Mouse (Mus musculus) CD4-positive, CD25-positive, alpha-beta regulatory T cell, adult 2 months (primary cell): ENCODE data around the gene Als2cl.

Source experiments
- DNase-seq: peaks from one replicate; pipeline ENCODE4 v3.0.0-alpha.2; 2012; ENCODE audit warnings: low read depth, low spot score

Gene Als2cl

GRCm38 (mm10) chr9:110914631-110915236 lies 35.1 kb downstream of the Als2cl start:
- no peak for DNase-seq

GRCm38 (mm10) chr9:110915466-110915865 lies 35.8 kb downstream of the Als2cl start:
- no peak for DNase-seq

- DNase-seq: peak; percentile 45
Observed at GRCm38 (mm10) chr9:110916786-110917185, 37.1 kb downstream of the Als2cl start, which contains the start of gene Fam240a. Gene Fam240a, minus strand, starts transcription at chr9:110916861.

- no peak for DNase-seq
Observed at GRCm38 (mm10) chr9:110920665-110921419, 41.2 kb downstream of the Als2cl start.

GRCm38 (mm10) chr9:110922759-110923158 lies 43.1 kb downstream of the Als2cl start:
- DNase-seq: peak; percentile 86

- DNase-seq: no peak
Observed at GRCm38 (mm10) chr9:110931573-110931972, 51.9 kb downstream of the Als2cl start.

GRCm38 (mm10) chr9:110933850-110934437 lies 54.3 kb downstream of the Als2cl start:
- DNase-seq: no peak

GRCm38 (mm10) chr9:110935941-110936340 lies 56.3 kb downstream of the Als2cl start:
- DNase-seq: no peak

- DNase-seq: peak; percentile 65
Observed at GRCm38 (mm10) chr9:110937506-110938490, 58.1 kb downstream of the Als2cl start.

- DNase-seq: peak; percentile 76
Observed at GRCm38 (mm10) chr9:110944265-110944664, 64.6 kb downstream of the Als2cl start.

GRCm38 (mm10) chr9:110945343-110945742 lies 65.7 kb downstream of the Als2cl start:
- DNase-seq: no peak

- DNase-seq: peak; percentile 42
Observed at GRCm38 (mm10) chr9:110945926-110946325, 66.3 kb downstream of the Als2cl start, which contains the start of gene Tdgf1. Gene Tdgf1, minus strand, starts transcription at chr9:110946158.

- peak; percentile 89 for DNase-seq
Observed at GRCm38 (mm10) chr9:110946548-110947044, 66.9 kb downstream of the Als2cl start.

- DNase-seq: no peak
Observed at GRCm38 (mm10) chr9:110947261-110947661, 67.6 kb downstream of the Als2cl start.

GRCm38 (mm10) chr9:110947900-110948299 lies 68.2 kb downstream of the Als2cl start:
- DNase-seq: no peak

- DNase-seq: no peak
Observed at GRCm38 (mm10) chr9:110948813-110949310, 69.2 kb downstream of the Als2cl start.

GRCm38 (mm10) chr9:110950109-110950508 lies 70.4 kb downstream of the Als2cl start:
- DNase-seq: no peak
